Mouse (Mus musculus) CD4-positive naive resting alpha-beta T cell, adult 57 days (primary cell): ENCODE data around the gene Zcchc24. TPM values are rescaled to one million over a fixed set of nuclear protein-coding genes. Genes with fewer than 3 reads are reported as not detected.

Experiments
- total RNA-seq: library from RNA; stranded (reverse); gene quantifications from one replicate; pipeline ENCODE4 v1.2.4, GENCODE M21; 2023

Gene Zcchc24
- 4.0 TPM for total RNA-seq

DNA sequence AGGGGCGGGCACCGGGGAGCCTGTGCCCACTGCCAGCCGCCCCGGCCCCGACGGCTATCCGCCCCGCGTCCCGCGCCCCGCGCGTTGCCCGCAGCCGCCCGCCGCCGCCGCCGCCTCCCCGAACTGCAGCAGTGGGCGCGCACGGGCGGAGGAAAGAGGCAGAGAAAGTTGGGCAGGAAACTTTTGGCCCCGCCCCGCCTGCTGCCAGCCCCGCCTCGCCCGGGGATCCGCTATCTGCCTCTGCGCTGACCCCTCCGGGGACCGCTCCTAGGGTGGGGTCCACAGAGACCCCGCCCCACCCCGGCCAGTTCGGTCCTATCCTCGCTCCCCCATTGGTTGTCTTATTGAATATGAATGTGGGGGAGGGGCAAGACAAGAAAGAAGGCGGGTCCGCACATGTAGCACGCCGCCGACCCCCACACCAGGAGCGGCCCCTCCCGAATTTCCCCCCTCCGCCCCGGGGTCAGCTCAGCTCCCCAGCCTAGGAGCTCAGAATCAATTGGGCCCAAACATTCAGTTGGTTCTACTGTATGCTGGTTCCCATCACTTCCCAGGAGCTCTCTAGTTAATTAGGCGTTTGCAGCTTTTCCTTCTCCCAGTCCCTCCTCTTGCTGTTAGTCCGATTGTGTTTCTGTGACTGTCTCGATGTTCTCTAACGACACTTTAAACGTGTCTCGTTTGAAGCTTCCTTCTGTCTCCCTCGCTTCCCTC is at the start of gene Zcchc24:
TSS of gene Zcchc24 (minus strand) at position 125 of the 711 bp plus-strand sequence.

DNA sequence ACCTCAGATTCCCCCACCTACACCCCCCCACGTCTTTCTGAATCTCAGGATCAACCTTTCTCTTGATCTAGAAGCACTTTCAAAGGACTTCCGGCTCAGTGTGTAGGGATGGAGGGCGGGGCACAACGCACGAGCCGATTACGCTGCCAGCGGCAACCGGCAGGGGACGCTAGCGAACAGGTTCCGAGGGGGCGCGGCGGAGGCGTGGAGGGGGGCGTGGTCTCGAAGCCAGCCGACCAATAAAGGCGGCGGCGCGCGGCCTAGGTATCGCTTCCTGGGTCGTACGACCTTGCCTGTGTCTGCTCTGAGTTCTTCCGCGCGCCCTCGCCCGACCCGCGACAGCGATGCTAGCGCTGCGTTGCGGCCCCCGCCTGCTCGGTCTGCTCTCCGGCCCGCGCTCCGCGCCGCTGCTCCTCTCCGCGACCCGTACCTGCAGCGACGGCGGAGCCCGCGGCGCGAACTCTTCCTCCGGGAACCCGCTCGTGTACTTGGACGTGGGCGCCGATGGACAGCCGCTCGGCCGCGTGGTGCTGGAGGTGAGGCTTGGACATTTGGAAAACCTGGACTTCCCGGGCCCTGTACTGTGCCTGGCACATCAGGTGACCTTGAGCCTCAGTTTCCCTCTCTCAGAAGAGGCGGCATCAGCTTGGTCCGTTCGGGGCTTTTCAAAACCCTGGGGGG is 74.8 kb downstream of the Zcchc24 start, which contains the start of gene Ppif:
TSS of gene Ppif (plus strand) at position 267 of the 681 bp plus-strand sequence.

Other genes with a start within 250 kb of the Zcchc24 start
- gene Ppif, start 74.9 kb downstream of the Zcchc24 start, total RNA-seq = 27.7 TPM
- 79.7 TPM for gene Anxa11, start 73.1 kb upstream of the Zcchc24 start, total RNA-seq
- gene Plac9a, start 134.1 kb upstream of the Zcchc24 start, total RNA-seq = not detected
- 8.5 TPM for gene Tmem254a, start 158.6 kb upstream of the Zcchc24 start, total RNA-seq
- not detected for gene Cphx1, start 169.3 kb upstream of the Zcchc24 start, total RNA-seq
- not detected for gene Duxbl1, start 209.5 kb upstream of the Zcchc24 start, total RNA-seq